Mouse (Mus musculus) liver, embryonic 11.5 days (tissue): ENCODE measurements at regions not wholly inside any gene's neighbourhood (a gene's known extent, or its start where the extent isn't known, plus 50 kb on each side); places are given as distances from the start of the nearest gene placed in this dataset.

Source experiments
- ATAC-seq: fragments of 200-750 bp; cut with Nextera tagmentation; replicated peaks from 2 replicates; pipeline ENCODE4 v1.8.0; 2017; ENCODE audit warnings: moderate number of reproducible peaks, mild to moderate bottlenecking, moderate TSS enrichment, moderate library complexity; ENCODE audit not compliant: low FRiP score
- DNase-seq: peaks from one replicate; pipeline ENCODE4 v3.0.0-alpha.2; 2017; ENCODE audit warnings: low spot score
- H3K27ac ChIP-seq: fragments of 300-500 bp; sonication (generic); 2 replicates; pipeline ENCODE4 v1.5.1; 2014; ENCODE audit warnings: mild to moderate bottlenecking, low read depth, low read length, control low read depth
- H3K27me3 ChIP-seq: fragments of 300-500 bp; sonication (generic); replicated peaks from 2 replicates; pipeline ENCODE4 v1.6.1; 2014; ENCODE audit warnings: low read length, mixed read lengths; ENCODE audit not compliant: control insufficient read depth, insufficient read depth
- H3K36me3 ChIP-seq: fragments of 300-500 bp; sonication (generic); 2 replicates; pipeline ENCODE4 v1.6.1; 2014; ENCODE audit warnings: mild to moderate bottlenecking, low read length, moderate library complexity, mixed read lengths; ENCODE audit not compliant: control insufficient read depth, insufficient read depth
- H3K4me1 ChIP-seq: fragments of 300-500 bp; sonication (generic); replicated peaks from 2 replicates; pipeline ENCODE4 v1.6.1; 2014; ENCODE audit warnings: low read length, mixed read lengths; ENCODE audit not compliant: control insufficient read depth, insufficient read depth
- H3K4me2 ChIP-seq: fragments of 300-500 bp; sonication (generic); 2 replicates; pipeline ENCODE4 v1.6.1; 2014; ENCODE audit warnings: mild to moderate bottlenecking, control low read depth, moderate library complexity
- H3K4me3 ChIP-seq: fragments of 300-500 bp; sonication (generic); 2 replicates; pipeline ENCODE4 v1.5.1; 2014; ENCODE audit warnings: low read depth, low read length, control low read depth
- H3K9ac ChIP-seq: fragments of 300-500 bp; sonication (generic); 2 replicates; pipeline ENCODE4 v1.6.1; 2014; ENCODE audit warnings: low read depth, low read length, control low read depth
- H3K9me3 ChIP-seq: fragments of 300-500 bp; sonication (generic); 2 replicates; pipeline ENCODE4 v1.6.1; 2016; ENCODE audit warnings: low read length, inconsistent platforms, mixed read lengths; ENCODE audit not compliant: control insufficient read depth
- WGBS: fragments of 180-500 bp; shearing (Covaris S2); extraction: QIAGEN DNeasy Blood & Tissue Kit; methylation state at CpG from one replicate; pipeline ENCODE4 v1.1.7; 2014; 5-methylcytosine and 5-hydroxymethylcytosine counted together

GRCm38 (mm10) chr11:63460146-63460545 lies 331.4 kb downstream of the Pmp22 start:
- no peak overlapping the region for H3K27ac ChIP-seq
- H3K27me3 ChIP-seq, result no peaks in the 10 kb centered on the region
- no peak overlapping the region for H3K9ac ChIP-seq
- 76% methylated on average over 7 of the region's 7 CpGs for WGBS
- no peaks in the 10 kb centered on the region for H3K4me1 ChIP-seq
- H3K9me3 ChIP-seq, result no peaks in the 10 kb centered on the region
- no peaks in the 10 kb centered on the region for H3K36me3 ChIP-seq
- no peak overlapping the region for H3K4me2 ChIP-seq
- ATAC-seq, result no peak
- no peak for DNase-seq
- H3K4me3 ChIP-seq, result no peak overlapping the region

GRCm38 (mm10) chr11:63463797-63464331 lies 335.1 kb downstream of the Pmp22 start:
- 68% methylated on average over 18 of the region's 18 CpGs for WGBS

GRCm38 (mm10) chr11:63465941-63466340 lies 337.2 kb downstream of the Pmp22 start:
- no peaks in the 10 kb centered on the region for H3K27me3 ChIP-seq
- H3K9ac ChIP-seq, result no peak overlapping the region
- H3K9me3 ChIP-seq, result no peaks in the 10 kb centered on the region
- DNase-seq (no peak), ATAC-seq (no peak)
- no peak overlapping the region for H3K27ac ChIP-seq
- H3K4me3 ChIP-seq, result no peak overlapping the region
- no peaks in the 10 kb centered on the region for H3K36me3 ChIP-seq
- WGBS, result 82% methylated on average over 6 of the region's 6 CpGs
- H3K4me2 ChIP-seq, result no peak overlapping the region
- H3K4me1 ChIP-seq, result no peaks in the 10 kb centered on the region

More at GRCm38 (mm10) chr11:63463797-63464331, 335.1 kb downstream of the Pmp22 start:
- Histone ChIP-seq H3K9ac (no peak overlapping the region), H3K4me2 (no peak overlapping the region), H3K27ac (no peak overlapping the region), H3K27me3 (no peaks in the 10 kb centered on the region), H3K36me3 (no peaks in the 10 kb centered on the region), H3K9me3 (no peaks in the 10 kb centered on the region), H3K4me3 (no peak overlapping the region), H3K4me1 (no peaks in the 10 kb centered on the region)
- DNase-seq (no peak), ATAC-seq (no peak)

DNA sequence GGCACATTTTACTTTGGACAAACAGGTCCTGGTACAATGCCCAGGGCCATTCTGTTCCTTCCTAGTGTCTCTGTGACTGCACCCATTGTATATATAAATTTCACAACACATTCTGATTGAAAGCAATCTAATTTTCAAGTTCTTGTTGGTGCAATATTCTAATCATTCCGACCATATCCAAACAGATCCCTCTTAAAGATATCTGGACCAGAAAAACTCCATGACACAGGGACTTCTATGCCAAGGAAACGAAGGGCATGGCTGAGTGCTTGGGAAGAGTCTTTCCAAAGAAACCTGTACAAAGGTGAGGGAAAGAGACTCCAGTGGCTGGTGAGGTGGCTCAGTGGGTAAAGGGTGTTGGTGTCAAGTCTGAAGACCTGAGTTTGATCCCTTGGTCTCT lies 337.8 kb downstream of the Pmp22 start:
- no peak for DNase-seq
- Histone ChIP-seq H3K9me3 (no peaks in the 10 kb centered on the region), H3K4me3 (no peak overlapping the region), H3K27me3 (no peaks in the 10 kb centered on the region), H3K4me2 (no peak overlapping the region), H3K4me1 (no peaks in the 10 kb centered on the region), H3K36me3 (no peaks in the 10 kb centered on the region), H3K27ac (no peak overlapping the region), H3K9ac (no peak overlapping the region)
- WGBS, result 73% methylated on average over 2 of the region's 2 CpGs
- ATAC-seq, result no peak

- no peaks in the 10 kb centered on the region for H3K36me3 ChIP-seq
- H3K4me3 ChIP-seq, result no peak overlapping the region
- H3K27me3 ChIP-seq, result no peaks in the 10 kb centered on the region
- H3K9ac ChIP-seq, result no peak overlapping the region
- H3K4me2 ChIP-seq, result no peak overlapping the region
- H3K9me3 ChIP-seq, result no peaks in the 10 kb centered on the region
- ATAC-seq (no peak), DNase-seq (no peak)
- 89% methylated on average over 15 of the region's 15 CpGs for WGBS
- no peaks in the 10 kb centered on the region for H3K4me1 ChIP-seq
- no peak overlapping the region for H3K27ac ChIP-seq
Measured at GRCm38 (mm10) chr11:63474831-63475230, 346.0 kb downstream of the Pmp22 start.

GRCm38 (mm10) chr11:63481676-63482310 lies 353.0 kb downstream of the Pmp22 start:
- H3K4me1 ChIP-seq, result no peaks in the 10 kb centered on the region
- H3K27ac ChIP-seq, result no peak overlapping the region
- WGBS, result 77% methylated on average over 7 of the region's 7 CpGs
- no peak overlapping the region for H3K4me3 ChIP-seq
- no peak for ATAC-seq
- no peak for DNase-seq
- no peaks in the 10 kb centered on the region for H3K27me3 ChIP-seq
- no peaks in the 10 kb centered on the region for H3K36me3 ChIP-seq
- no peaks in the 10 kb centered on the region for H3K9me3 ChIP-seq
- no peak overlapping the region for H3K9ac ChIP-seq
- no peak overlapping the region for H3K4me2 ChIP-seq

- Histone ChIP-seq H3K9me3 (no peaks in the 10 kb centered on the region), H3K4me3 (no peak overlapping the region), H3K4me2 (no peak overlapping the region), H3K27ac (no peak overlapping the region), H3K27me3 (no peaks in the 10 kb centered on the region), H3K4me1 (no peaks in the 10 kb centered on the region), H3K9ac (no peak overlapping the region), H3K36me3 (no peaks in the 10 kb centered on the region)
- ATAC-seq, result no peak
- DNase-seq, result no peak
- WGBS, result 67% methylated on average over 6 of the region's 6 CpGs
Measured at GRCm38 (mm10) chr11:63482593-63482992, 353.8 kb downstream of the Pmp22 start.

DNA sequence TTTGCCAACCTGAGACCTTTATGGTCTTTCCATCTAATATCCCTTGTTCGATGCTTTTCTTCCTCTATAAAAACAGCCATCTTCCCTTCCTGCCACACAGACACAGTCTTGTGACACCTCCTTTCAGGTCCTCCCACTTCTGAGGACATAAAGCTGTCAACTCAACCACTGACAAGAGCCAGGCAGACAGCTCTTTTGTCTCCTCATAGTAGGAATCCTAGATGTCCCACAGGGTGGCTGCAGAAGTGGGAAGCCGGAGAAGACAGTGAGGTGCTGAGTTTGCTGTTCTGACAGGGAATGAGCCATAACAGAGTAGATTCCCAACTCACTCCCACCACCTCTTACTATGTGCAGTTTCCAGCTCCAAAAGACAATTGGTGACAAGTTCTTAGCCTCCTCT lies 358.4 kb downstream of the Pmp22 start:
- WGBS, result 31% methylated on average over 2 of the region's 2 CpGs
- Histone ChIP-seq H3K4me1 (no peaks in the 10 kb centered on the region), H3K4me2 (no peak overlapping the region), H3K9me3 (no peaks in the 10 kb centered on the region), H3K9ac (no peak overlapping the region), H3K27ac (no peak overlapping the region), H3K27me3 (no peaks in the 10 kb centered on the region), H3K4me3 (no peak overlapping the region), H3K36me3 (no peaks in the 10 kb centered on the region)
- ATAC-seq (no peak), DNase-seq (no peak)

DNA sequence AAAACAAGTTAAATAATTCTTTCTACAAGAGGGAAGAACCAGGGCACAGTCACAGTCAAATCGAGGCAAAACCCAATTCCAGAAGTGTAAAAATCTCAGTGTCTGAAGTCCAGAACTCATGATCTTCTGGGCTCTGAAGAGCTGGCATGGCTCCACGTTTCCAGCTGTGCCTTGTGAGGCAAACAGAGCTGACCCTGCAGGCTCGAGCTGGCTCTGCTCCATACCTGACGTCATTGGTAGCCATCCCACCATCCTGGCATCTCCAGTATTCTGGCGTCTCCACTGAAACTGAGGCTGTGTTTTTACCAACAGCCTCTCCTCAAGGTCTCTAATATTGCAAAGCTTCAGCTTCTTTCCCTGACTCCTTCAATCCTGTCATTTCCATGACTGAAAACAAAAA lies 373.4 kb downstream of the Pmp22 start:
- 56% methylated on average over 5 of the region's 5 CpGs for WGBS
- H3K9me3 ChIP-seq, result no peaks in the 10 kb centered on the region
- no peaks in the 10 kb centered on the region for H3K27me3 ChIP-seq
- no peaks in the 10 kb centered on the region for H3K4me1 ChIP-seq
- DNase-seq (no peak), ATAC-seq (no peak)
- no peak overlapping the region for H3K9ac ChIP-seq
- H3K4me3 ChIP-seq, result no peak overlapping the region
- no peaks in the 10 kb centered on the region for H3K36me3 ChIP-seq
- no peak overlapping the region for H3K4me2 ChIP-seq
- H3K27ac ChIP-seq, result no peak overlapping the region
